Mouse (Mus musculus): ENCODE measurements around the gene Sptb. TPM values are rescaled to one million over a fixed set of nuclear protein-coding genes. Genes with fewer than 3 reads are reported as not detected.

Sptb gene
- polyA plus RNA-seq, 1 experiment, result 29.1 TPM

- Histone ChIP-seq H3K4me1 (ENCODE audit: control insufficient read depth, insufficient read depth, low read length) (peaks cover 30% of the 10 kb centered on the region), H3K4me3 (ENCODE audit: insufficient read depth, low read depth, low read length) (no peak overlapping the region), H3K27ac (ENCODE audit: insufficient read depth, low read depth, low read length) (no peak overlapping the region)
- WGBS, result 83% methylated on average over 3 of the region's 3 CpGs
- TF ChIP-seq CTCF (IDR thresholded peaks at IDR 0.05; ENCODE audit: insufficient read depth, low read depth, low read length), result no peak
- no peak for TF ChIP-seq POLR2A (IDR thresholded peaks at IDR 0.05; ENCODE audit: insufficient read depth, low read depth, low read length)
Measured at GRCm38 (mm10) chr12:76591037-76591436, 119.3 kb downstream of the Sptb start.

GRCm38 (mm10) chr12:76589531-76589930 lies 120.8 kb downstream of the Sptb start:
- Histone ChIP-seq H3K4me3 (ENCODE audit: insufficient read depth, low read depth, low read length) (no peak overlapping the region), H3K27ac (ENCODE audit: insufficient read depth, low read depth, low read length) (no peak overlapping the region), H3K4me1 (ENCODE audit: control insufficient read depth, insufficient read depth, low read length) (peaks cover 16% of the 10 kb centered on the region)
- 64% methylated on average over 6 of the region's 6 CpGs for WGBS
- TF ChIP-seq POLR2A (IDR thresholded peaks at IDR 0.05; ENCODE audit: insufficient read depth, low read depth, low read length) (no peak), CTCF (IDR thresholded peaks at IDR 0.05; ENCODE audit: insufficient read depth, low read depth, low read length) (no peak)

- no peak overlapping the region for H3K4me3 ChIP-seq (ENCODE audit: insufficient read depth, low read depth, low read length)
- WGBS, result 82% methylated on average over 11 of the region's 11 CpGs
- H3K27ac ChIP-seq (ENCODE audit: insufficient read depth, low read depth, low read length), result no peak overlapping the region
- peaks cover 10% of the 10 kb centered on the region for H3K4me1 ChIP-seq (ENCODE audit: control insufficient read depth, insufficient read depth, low read length)
- TF ChIP-seq POLR2A (IDR thresholded peaks at IDR 0.05; ENCODE audit: insufficient read depth, low read depth, low read length) (no peak), CTCF (IDR thresholded peaks at IDR 0.05; ENCODE audit: insufficient read depth, low read depth, low read length) (no peak)
Measured at GRCm38 (mm10) chr12:76587357-76587756, 123.0 kb downstream of the Sptb start.

- Histone ChIP-seq H3K4me1 (ENCODE audit: control insufficient read depth, insufficient read depth, low read length) (peaks cover 13% of the 10 kb centered on the region), H3K4me3 (ENCODE audit: insufficient read depth, low read depth, low read length) (no peak overlapping the region), H3K27ac (ENCODE audit: insufficient read depth, low read depth, low read length) (no peak overlapping the region)
- no peak for TF ChIP-seq CTCF (IDR thresholded peaks at IDR 0.05; ENCODE audit: insufficient read depth, low read depth, low read length)
- no peak for TF ChIP-seq POLR2A (IDR thresholded peaks at IDR 0.05; ENCODE audit: insufficient read depth, low read depth, low read length)
Measured at GRCm38 (mm10) chr12:76585028-76585427, 125.3 kb downstream of the Sptb start.

- Histone ChIP-seq H3K4me1 (ENCODE audit: control insufficient read depth, insufficient read depth, low read length) (peaks cover 13% of the 10 kb centered on the region), H3K4me3 (ENCODE audit: insufficient read depth, low read depth, low read length) (no peak overlapping the region), H3K27ac (ENCODE audit: insufficient read depth, low read depth, low read length) (no peak overlapping the region)
- TF ChIP-seq POLR2A (IDR thresholded peaks at IDR 0.05; ENCODE audit: insufficient read depth, low read depth, low read length) (no peak), CTCF (IDR thresholded peaks at IDR 0.05; ENCODE audit: insufficient read depth, low read depth, low read length) (no peak)
- WGBS, result 85% methylated on average over 7 of the region's 7 CpGs
Measured at GRCm38 (mm10) chr12:76583454-76583853, 126.9 kb downstream of the Sptb start.

- WGBS, result 41% methylated on average over 6 of the region's 6 CpGs
- TF ChIP-seq CTCF (IDR thresholded peaks at IDR 0.05; ENCODE audit: insufficient read depth, low read depth, low read length), result no peak
- Histone ChIP-seq H3K4me3 (ENCODE audit: insufficient read depth, low read depth, low read length) (no peak overlapping the region), H3K27ac (ENCODE audit: insufficient read depth, low read depth, low read length) (no peak overlapping the region), H3K4me1 (ENCODE audit: control insufficient read depth, insufficient read depth, low read length) (peaks cover 13% of the 10 kb centered on the region)
Measured at GRCm38 (mm10) chr12:76582841-76583240, 127.5 kb downstream of the Sptb start.

GRCm38 (mm10) chr12:76582139-76582538 lies 128.2 kb downstream of the Sptb start:
- 70% methylated on average over 3 of the region's 3 CpGs for WGBS
- Histone ChIP-seq H3K27ac (ENCODE audit: insufficient read depth, low read depth, low read length) (no peak overlapping the region), H3K4me3 (ENCODE audit: insufficient read depth, low read depth, low read length) (no peak overlapping the region), H3K4me1 (ENCODE audit: control insufficient read depth, insufficient read depth, low read length) (peaks cover 13% of the 10 kb centered on the region)
- TF ChIP-seq POLR2A (IDR thresholded peaks at IDR 0.05; ENCODE audit: insufficient read depth, low read depth, low read length) (no peak), CTCF (IDR thresholded peaks at IDR 0.05; ENCODE audit: insufficient read depth, low read depth, low read length) (no peak)

GRCm38 (mm10) chr12:76579806-76580205 lies 130.5 kb downstream of the Sptb start:
- H3K27ac ChIP-seq (ENCODE audit: insufficient read depth, low read depth, low read length), result no peak overlapping the region
- WGBS, result 96% methylated on average over 1 of the region's 1 CpGs
- peaks cover 13% of the 10 kb centered on the region for H3K4me1 ChIP-seq (ENCODE audit: control insufficient read depth, insufficient read depth, low read length)
- H3K4me3 ChIP-seq (ENCODE audit: insufficient read depth, low read depth, low read length), result no peak overlapping the region
- TF ChIP-seq POLR2A (IDR thresholded peaks at IDR 0.05; ENCODE audit: insufficient read depth, low read depth, low read length) (no peak), CTCF (IDR thresholded peaks at IDR 0.05; ENCODE audit: insufficient read depth, low read depth, low read length) (no peak)

GRCm38 (mm10) chr12:76578465-76578864 lies 131.9 kb downstream of the Sptb start:
- H3K4me1 ChIP-seq (ENCODE audit: control insufficient read depth, insufficient read depth, low read length), result peaks cover 10% of the 10 kb centered on the region
- WGBS, result 90% methylated on average over 2 of the region's 2 CpGs
- H3K27ac ChIP-seq (ENCODE audit: insufficient read depth, low read depth, low read length), result no peak overlapping the region
- H3K4me3 ChIP-seq (ENCODE audit: insufficient read depth, low read depth, low read length), result no peak overlapping the region
- no peak for TF ChIP-seq POLR2A (IDR thresholded peaks at IDR 0.05; ENCODE audit: insufficient read depth, low read depth, low read length)
- TF ChIP-seq CTCF (IDR thresholded peaks at IDR 0.05; ENCODE audit: insufficient read depth, low read depth, low read length), result no peak

- TF ChIP-seq CTCF (IDR thresholded peaks at IDR 0.05; ENCODE audit: insufficient read depth, low read depth, low read length), result no peak
- no peak for TF ChIP-seq POLR2A (IDR thresholded peaks at IDR 0.05; ENCODE audit: insufficient read depth, low read depth, low read length)
- no peak overlapping the region for H3K27ac ChIP-seq (ENCODE audit: insufficient read depth, low read depth, low read length)
- H3K4me1 ChIP-seq (ENCODE audit: control insufficient read depth, insufficient read depth, low read length), result peaks cover 5% of the 10 kb centered on the region
- 93% methylated on average over 16 of the region's 16 CpGs for WGBS
- no peak overlapping the region for H3K4me3 ChIP-seq (ENCODE audit: insufficient read depth, low read depth, low read length)
Measured at GRCm38 (mm10) chr12:76577858-76578257, 132.5 kb downstream of the Sptb start.

All from olfactory bulb, adult 2 months (tissue).